Mouse (Mus musculus): ENCODE results near the gene B4galt7. TPM values are rescaled to one million over a fixed set of nuclear protein-coding genes. Genes with fewer than 3 reads are reported as not detected.
"Not testable (repeated sequence)": the region's sequence is repeated elsewhere in the genome, so short reads cannot be mapped to it uniquely, and the experiment has no call there.

B4galt7 gene
- polyA plus RNA-seq, 1 experiment from 2014 or later = 40.9 TPM

DNA sequence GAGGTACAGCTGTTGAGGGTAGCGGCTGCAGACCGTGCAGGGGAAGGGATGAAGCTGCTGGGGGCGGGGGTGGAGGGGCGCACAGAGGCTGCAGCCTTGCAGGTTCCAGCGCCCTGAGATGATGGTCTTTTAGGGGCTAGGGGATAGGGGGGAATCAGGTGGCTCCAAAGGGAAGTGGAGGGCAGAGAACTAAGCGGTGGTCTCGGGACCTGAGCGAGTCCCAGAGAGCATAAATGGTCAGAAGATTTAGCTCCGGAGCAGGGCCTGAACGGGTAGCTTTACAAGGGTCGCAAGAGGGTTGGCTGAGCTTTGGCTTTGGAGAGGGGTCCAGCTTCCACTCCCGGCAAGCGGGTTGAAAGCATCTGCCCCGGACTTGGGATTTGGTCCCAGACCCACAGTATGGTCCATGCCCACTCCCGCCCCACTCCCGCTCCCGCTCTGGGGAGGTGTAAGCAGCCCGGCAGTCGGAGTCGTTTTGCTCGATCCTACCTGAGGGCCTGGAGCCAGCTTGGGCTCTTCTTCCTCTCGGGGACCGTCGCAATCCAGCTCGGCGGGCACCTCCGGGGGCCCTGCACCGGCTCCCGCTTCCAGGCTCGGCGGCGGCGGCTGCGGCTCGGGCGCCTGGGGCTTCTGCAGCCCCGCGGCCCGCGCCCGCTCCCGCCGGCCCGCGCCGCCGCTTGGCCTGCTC lies 29.3 kb upstream of the B4galt7 start:
- Histone ChIP-seq H3K27ac (ENCODE audit: low read depth, low read length) (peak overlapping the region; percentile 94), H3K4me2 (ENCODE audit: low read length) (peak overlapping the region; percentile 90), H3K4me1 (ENCODE audit: control insufficient read depth, insufficient read depth, low read depth, low read length) (peaks cover 28% of the 10 kb centered on the region), H3K4me3 (ENCODE audit: low read length) (peak overlapping the region; percentile 87), H3K9ac (ENCODE audit: low read depth, low read length) (peak overlapping the region; percentile 90), H3K36me3 (ENCODE audit: control insufficient read depth, insufficient read depth, low read length) (no peaks in the 10 kb centered on the region), H3K9me3 (ENCODE audit: control insufficient read depth, low read length) (no peaks in the 10 kb centered on the region), H3K27me3 (replicated peaks; ENCODE audit: control insufficient read depth, insufficient read depth, low read length) (no peaks in the 10 kb centered on the region)
- WGBS = under 1% methylated on average over 36 of the region's 47 CpGs
- ATAC-seq = peak; percentile 73

DNA sequence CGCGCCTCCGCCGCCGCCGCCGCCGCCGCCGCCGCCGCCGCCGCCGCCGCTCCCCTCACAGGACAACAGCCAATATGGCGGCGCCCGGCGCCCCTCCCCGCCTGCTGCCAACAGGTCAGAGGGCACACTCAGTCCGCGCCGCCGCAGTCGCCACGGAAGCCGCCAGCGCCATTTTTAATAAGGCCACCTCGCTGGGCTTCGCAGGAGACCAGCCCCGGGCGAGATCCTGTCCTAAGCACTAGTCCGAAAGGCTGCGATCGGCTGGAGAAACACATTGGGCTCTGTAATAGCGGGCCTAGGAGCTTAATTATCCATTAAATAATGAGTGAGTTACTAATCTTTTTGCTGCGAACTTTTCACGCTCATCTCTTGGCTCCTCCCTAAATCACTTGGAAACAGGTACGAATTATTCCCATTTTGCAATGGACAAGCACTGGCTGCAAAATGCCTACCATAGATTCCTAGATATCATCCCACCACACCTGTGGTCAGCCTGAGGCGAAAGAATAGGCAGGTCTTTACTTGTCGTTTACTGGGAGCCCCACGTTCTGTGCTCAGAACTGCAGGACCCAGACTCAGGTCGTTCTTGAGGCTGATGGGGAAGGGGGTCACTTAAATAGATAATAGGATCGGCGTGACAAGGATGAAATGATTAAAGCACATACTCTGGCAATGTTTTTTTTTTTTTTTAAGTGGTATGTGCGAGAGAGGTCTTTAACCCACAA lies 28.5 kb upstream of the B4galt7 start, which contains the start of gene Fam193b:
Gene Fam193b (minus strand): TSS at position 94 of the 725 bp plus-strand sequence.
- ATAC-seq = peak; percentile 89

GRCm38 (mm10) chr13:55571977-55572376 lies 27.7 kb upstream of the B4galt7 start:
- WGBS = 91% methylated on average over 2 of the region's 2 CpGs
- Histone ChIP-seq H3K4me3 (ENCODE audit: low read length) (no peak overlapping the region), H3K27me3 (replicated peaks; ENCODE audit: control insufficient read depth, insufficient read depth, low read length) (no peaks in the 10 kb centered on the region), H3K4me1 (ENCODE audit: control insufficient read depth, insufficient read depth, low read depth, low read length) (peaks cover 26% of the 10 kb centered on the region), H3K9ac (ENCODE audit: low read depth, low read length) (no peak overlapping the region), H3K4me2 (ENCODE audit: low read length) (peak overlapping the region; percentile 55; the same call in 1 of the 2 replicates), H3K27ac (ENCODE audit: low read depth, low read length) (no peak overlapping the region), H3K36me3 (ENCODE audit: control insufficient read depth, insufficient read depth, low read length) (no peaks in the 10 kb centered on the region), H3K9me3 (ENCODE audit: control insufficient read depth, low read length) (no peaks in the 10 kb centered on the region)
- no peak for ATAC-seq

More for the DNA sequence above, 28.5 kb upstream of the B4galt7 start, which contains the start of gene Fam193b:
- Histone ChIP-seq H3K4me3 (ENCODE audit: low read length) (peak within 1 kb of the TSS; percentile 87), H3K9me3 (ENCODE audit: control insufficient read depth, low read length) (no peaks in the 10 kb centered on the region), H3K9ac (ENCODE audit: low read depth, low read length) (peak within 1 kb of the TSS; percentile 90), H3K27me3 (replicated peaks; ENCODE audit: control insufficient read depth, insufficient read depth, low read length) (no peaks in the 10 kb centered on the region), H3K27ac (ENCODE audit: low read depth, low read length) (peak within 1 kb of the TSS; percentile 94), H3K36me3 (ENCODE audit: control insufficient read depth, insufficient read depth, low read length) (no peaks in the 10 kb centered on the region), H3K4me1 (ENCODE audit: control insufficient read depth, insufficient read depth, low read depth, low read length) (peaks cover 28% of the 10 kb centered on the region), H3K4me2 (ENCODE audit: low read length) (peak within 1 kb of the TSS; percentile 90)
- WGBS = 2% methylated on average over 47 of the region's 47 CpGs

- no peak for ATAC-seq
- 95% methylated on average over 2 of the region's 2 CpGs for WGBS
- no peak within 1 kb of the TSS for H3K9ac ChIP-seq (ENCODE audit: low read depth, low read length)
- H3K27ac ChIP-seq (ENCODE audit: low read depth, low read length) = no peak within 1 kb of the TSS
- no peak within 1 kb of the TSS for H3K4me3 ChIP-seq (ENCODE audit: low read length)
- no peak within 1 kb of the TSS for H3K4me2 ChIP-seq (ENCODE audit: low read length)
- H3K9me3 ChIP-seq (ENCODE audit: control insufficient read depth, low read length) = no peaks in the 10 kb centered on the region
- H3K4me1 ChIP-seq (ENCODE audit: control insufficient read depth, insufficient read depth, low read depth, low read length) = peaks cover 14% of the 10 kb centered on the region
- H3K36me3 ChIP-seq (ENCODE audit: control insufficient read depth, insufficient read depth, low read length) = no peaks in the 10 kb centered on the region
- H3K27me3 ChIP-seq (replicated peaks; ENCODE audit: control insufficient read depth, insufficient read depth, low read length) = no peaks in the 10 kb centered on the region
Measured at GRCm38 (mm10) chr13:55573432-55573831, 26.3 kb upstream of the B4galt7 start, which contains the start of gene Tmed9. Gene Tmed9, plus strand, starts transcription at chr13:55573732.

DNA sequence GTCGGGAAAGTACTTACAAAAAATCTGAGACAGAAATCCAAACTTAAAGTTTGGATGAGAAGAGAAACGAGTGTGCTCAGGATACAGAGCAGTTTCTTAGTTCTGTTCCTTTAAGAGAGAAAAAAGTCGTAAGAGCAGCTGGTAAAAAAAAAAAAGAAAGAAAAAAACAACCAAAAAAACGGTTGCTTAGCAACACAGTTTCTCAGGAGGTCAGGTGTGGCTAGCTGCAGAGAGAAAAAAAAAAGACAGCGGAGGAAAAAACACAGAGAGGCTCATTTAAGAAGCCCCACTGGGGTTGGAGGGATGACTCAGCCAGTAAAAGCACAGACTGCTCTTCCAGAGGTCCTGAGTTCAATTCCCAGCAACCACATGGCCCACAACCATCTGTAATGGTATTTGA lies 25.4 kb upstream of the B4galt7 start:
- H3K27ac ChIP-seq (ENCODE audit: low read depth, low read length) = no peak overlapping the region
- no peaks in the 10 kb centered on the region for H3K9me3 ChIP-seq (ENCODE audit: control insufficient read depth, low read length)
- no peak overlapping the region for H3K9ac ChIP-seq (ENCODE audit: low read depth, low read length)
- no peaks in the 10 kb centered on the region for H3K27me3 ChIP-seq (replicated peaks; ENCODE audit: control insufficient read depth, insufficient read depth, low read length)
- 64% methylated on average over 5 of the region's 5 CpGs for WGBS
- no peaks in the 10 kb centered on the region for H3K36me3 ChIP-seq (ENCODE audit: control insufficient read depth, insufficient read depth, low read length)
- ATAC-seq = no peak
- H3K4me1 ChIP-seq (ENCODE audit: control insufficient read depth, insufficient read depth, low read depth, low read length) = peaks cover 7% of the 10 kb centered on the region
- no peak overlapping the region for H3K4me2 ChIP-seq (ENCODE audit: low read length)
- H3K4me3 ChIP-seq (ENCODE audit: low read length) = no peak overlapping the region

GRCm38 (mm10) chr13:55575932-55576331 lies 23.8 kb upstream of the B4galt7 start:
- Histone ChIP-seq H3K4me1 (ENCODE audit: control insufficient read depth, insufficient read depth, low read depth, low read length) (peaks cover 5% of the 10 kb centered on the region), H3K27ac (ENCODE audit: low read depth, low read length) (no peak overlapping the region), H3K9ac (ENCODE audit: low read depth, low read length) (no peak overlapping the region), H3K9me3 (ENCODE audit: control insufficient read depth, low read length) (no peaks in the 10 kb centered on the region), H3K36me3 (ENCODE audit: control insufficient read depth, insufficient read depth, low read length) (no peaks in the 10 kb centered on the region), H3K4me3 (ENCODE audit: low read length) (no peak overlapping the region), H3K27me3 (replicated peaks; ENCODE audit: control insufficient read depth, insufficient read depth, low read length) (no peaks in the 10 kb centered on the region), H3K4me2 (ENCODE audit: low read length) (no peak overlapping the region)
- no peak for ATAC-seq
- 63% methylated on average over 5 of the region's 5 CpGs for WGBS

DNA sequence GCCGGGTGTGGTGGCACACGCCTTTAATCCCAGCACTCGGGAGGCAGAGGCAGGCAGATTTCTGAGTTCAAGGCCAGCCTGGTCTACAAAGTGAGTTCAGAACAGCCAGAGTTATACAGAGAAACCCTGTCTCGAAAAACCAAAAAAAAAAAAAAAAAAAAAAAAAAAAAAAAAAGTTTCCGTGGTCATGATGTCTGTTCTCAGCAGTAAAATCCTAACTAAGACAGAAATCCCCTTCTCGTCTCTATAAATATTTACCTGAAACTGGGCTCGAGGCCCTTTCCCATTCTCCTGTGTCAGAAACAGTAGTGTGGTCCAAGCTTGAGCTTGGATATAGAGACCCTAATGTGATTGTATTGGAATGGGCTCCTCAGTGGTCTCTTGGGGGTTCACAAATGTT lies 22.8 kb upstream of the B4galt7 start:
- H3K4me2 ChIP-seq (ENCODE audit: low read length); H3K4me1 ChIP-seq (ENCODE audit: control insufficient read depth, insufficient read depth, low read depth, low read length); H3K27me3 ChIP-seq (replicated peaks; ENCODE audit: control insufficient read depth, insufficient read depth, low read length); H3K4me3 ChIP-seq (ENCODE audit: low read length); H3K36me3 ChIP-seq (ENCODE audit: control insufficient read depth, insufficient read depth, low read length); H3K9me3 ChIP-seq (ENCODE audit: control insufficient read depth, low read length); H3K27ac ChIP-seq (ENCODE audit: low read depth, low read length); H3K9ac ChIP-seq (ENCODE audit: low read depth, low read length); ATAC-seq: not testable (repeated sequence)
- 93% methylated on average over 7 of the region's 7 CpGs for WGBS

DNA sequence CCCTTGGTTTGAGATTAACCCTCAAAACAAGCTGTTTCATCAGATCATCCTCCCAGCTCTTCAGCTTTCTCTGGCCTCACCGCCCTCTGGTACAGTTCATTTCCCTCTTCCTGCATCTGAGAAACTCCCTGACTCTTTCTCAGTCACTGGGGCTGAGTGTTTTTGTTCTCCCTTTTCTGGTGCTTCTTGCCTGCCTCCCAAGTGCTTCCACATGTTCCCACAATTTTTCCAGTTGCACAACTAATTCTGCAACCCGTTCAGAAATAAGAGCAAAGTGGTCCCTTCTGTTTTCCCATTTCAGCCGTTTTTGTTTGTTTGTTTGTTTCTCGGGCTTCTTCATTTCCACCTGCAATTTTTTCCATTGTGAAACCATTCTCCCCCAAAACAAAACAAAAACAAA lies 21.6 kb upstream of the B4galt7 start:
- H3K27ac ChIP-seq (ENCODE audit: low read depth, low read length) = no peak overlapping the region
- H3K9ac ChIP-seq (ENCODE audit: low read depth, low read length) = no peak overlapping the region
- no peaks in the 10 kb centered on the region for H3K27me3 ChIP-seq (replicated peaks; ENCODE audit: control insufficient read depth, insufficient read depth, low read length)
- H3K9me3 ChIP-seq (ENCODE audit: control insufficient read depth, low read length) = no peaks in the 10 kb centered on the region
- no peaks in the 10 kb centered on the region for H3K36me3 ChIP-seq (ENCODE audit: control insufficient read depth, insufficient read depth, low read length)
- no peak for ATAC-seq
- WGBS = 85% methylated on average over 4 of the region's 4 CpGs
- H3K4me2 ChIP-seq (ENCODE audit: low read length) = no peak overlapping the region
- H3K4me3 ChIP-seq (ENCODE audit: low read length) = no peak overlapping the region
- H3K4me1 ChIP-seq (ENCODE audit: control insufficient read depth, insufficient read depth, low read depth, low read length) = no peaks in the 10 kb centered on the region

DNA sequence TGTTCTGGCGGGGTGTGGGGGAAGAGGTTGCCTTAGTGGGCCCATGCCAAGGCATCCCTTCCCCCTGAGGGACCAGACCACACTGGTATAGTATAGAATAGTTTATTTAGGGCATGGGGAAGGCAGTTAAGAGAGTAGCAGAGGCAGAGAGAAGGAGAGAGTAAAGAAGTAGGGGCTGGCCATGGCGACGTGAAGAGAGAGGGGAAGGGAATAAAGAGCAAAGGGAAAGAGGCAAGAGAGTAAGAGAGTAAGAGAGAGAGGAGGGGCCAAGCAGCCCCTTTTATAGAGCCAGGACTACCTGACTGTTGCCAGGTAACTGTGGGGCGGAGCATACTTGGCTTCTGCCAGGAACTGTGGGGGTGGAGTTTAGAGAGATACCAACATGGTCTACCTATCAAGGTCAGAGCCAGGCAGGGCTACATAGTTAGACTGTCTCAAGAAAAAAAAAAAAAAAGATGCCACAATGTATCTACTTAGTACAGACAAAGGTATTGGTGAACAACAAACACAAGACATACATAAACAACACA lies 7.7 kb upstream of the B4galt7 start:
- Histone ChIP-seq H3K27me3 (replicated peaks; ENCODE audit: control insufficient read depth, insufficient read depth, low read length) (no peaks in the 10 kb centered on the region), H3K4me3 (ENCODE audit: low read length) (no peak overlapping the region), H3K9me3 (ENCODE audit: control insufficient read depth, low read length) (no peaks in the 10 kb centered on the region), H3K36me3 (ENCODE audit: control insufficient read depth, insufficient read depth, low read length) (peaks cover 20% of the 10 kb centered on the region), H3K27ac (ENCODE audit: low read depth, low read length) (no peak overlapping the region), H3K4me2 (ENCODE audit: low read length) (no peak overlapping the region), H3K4me1 (ENCODE audit: control insufficient read depth, insufficient read depth, low read depth, low read length) (peaks cover 7% of the 10 kb centered on the region), H3K9ac (ENCODE audit: low read depth, low read length) (no peak overlapping the region)
- 73% methylated on average over 4 of the region's 4 CpGs for WGBS
- peak; percentile 9; the same call in 1 of the 2 replicates for ATAC-seq
